Mouse (Mus musculus): Measurements from ENCODE around the gene Tfap2d.

- no peak for TF ChIP-seq CTCF (IDR thresholded peaks at IDR 0.05; ENCODE audit: low read depth)
- TF ChIP-seq EP300 (IDR thresholded peaks at IDR 0.05; ENCODE audit: low read depth): no peak
Observed at GRCm38 (mm10) chr1:19103316-19103715, 494 bp downstream of the Tfap2d start.
